Mouse (Mus musculus) lung, adult 18-20 months (tissue): ENCODE measurements around the gene Cdk2ap1.
"Not testable (repeated sequence)": the region's sequence is repeated elsewhere in the genome, so short reads cannot be mapped to it uniquely, and the experiment has no call there.

Experiments used
- DNase-seq, 2 experiments: peaks; one replicate each; pipeline ENCODE4 v3.0.0; 2022; ENCODE audit warnings: mixed read lengths in 2 of 2

Gene Cdk2ap1

GRCm38 (mm10) chr5:124351111-124351560 lies 11.7 kb downstream of the Cdk2ap1 start:
- DNase-seq = peak; percentile 65 to 71

- DNase-seq = no peak
These were observed 12.5 kb downstream of the Cdk2ap1 start for GRCm38 (mm10) chr5:124350350-124350749.

- DNase-seq = no peak
These were observed 13.7 kb downstream of the Cdk2ap1 start for GRCm38 (mm10) chr5:124349196-124349595.

GRCm38 (mm10) chr5:124342897-124343296 lies 20.0 kb downstream of the Cdk2ap1 start:
- no peak for DNase-seq

GRCm38 (mm10) chr5:124341753-124342339 lies 21.0 kb downstream of the Cdk2ap1 start:
- not testable (repeated sequence) for DNase-seq

GRCm38 (mm10) chr5:124338791-124339190 lies 24.1 kb downstream of the Cdk2ap1 start:
- DNase-seq = no peak

GRCm38 (mm10) chr5:124337909-124338308 lies 25.0 kb downstream of the Cdk2ap1 start:
- DNase-seq = peak; percentile 34 to 39

- DNase-seq = no peak
These were observed 25.8 kb downstream of the Cdk2ap1 start for GRCm38 (mm10) chr5:124337103-124337502.

GRCm38 (mm10) chr5:124334392-124334791 lies 28.5 kb downstream of the Cdk2ap1 start:
- peak; percentile 24 to 54 for DNase-seq

- no peak for DNase-seq
These were observed 32.8 kb downstream of the Cdk2ap1 start for GRCm38 (mm10) chr5:124330086-124330485.

GRCm38 (mm10) chr5:124327510-124328364 lies 35.1 kb downstream of the Cdk2ap1 start, which contains the start of the genes Mphosph9 and 2810006K23Rik:
Mphosph9 (minus strand) TSS chr5:124327972.
2810006K23Rik (plus strand) TSS chr5:124328089.
- DNase-seq = peak; percentile 99 to 100

GRCm38 (mm10) chr5:124326829-124327228 lies 36.1 kb downstream of the Cdk2ap1 start:
- DNase-seq = no peak

GRCm38 (mm10) chr5:124317648-124318047 lies 45.2 kb downstream of the Cdk2ap1 start:
- DNase-seq = no peak

GRCm38 (mm10) chr5:124315941-124316340 lies 46.9 kb downstream of the Cdk2ap1 start:
- DNase-seq = no peak

- no peak for DNase-seq
These were observed 47.4 kb downstream of the Cdk2ap1 start for GRCm38 (mm10) chr5:124315498-124315897.

- DNase-seq = no peak
These were observed 52.8 kb downstream of the Cdk2ap1 start for GRCm38 (mm10) chr5:124310091-124310490.

- no peak for DNase-seq
These were observed 53.7 kb downstream of the Cdk2ap1 start for GRCm38 (mm10) chr5:124309155-124309554.

- not testable (repeated sequence) for DNase-seq
These were observed 60.0 kb downstream of the Cdk2ap1 start for GRCm38 (mm10) chr5:124302853-124303252.

- DNase-seq = no peak
These were observed 62.8 kb downstream of the Cdk2ap1 start for GRCm38 (mm10) chr5:124300132-124300531.

GRCm38 (mm10) chr5:124299307-124299706 lies 63.6 kb downstream of the Cdk2ap1 start:
- not testable (repeated sequence) for DNase-seq

- no peak for DNase-seq
These were observed 66.4 kb downstream of the Cdk2ap1 start for GRCm38 (mm10) chr5:124296475-124296874.
